Mouse (Mus musculus): Measurements from ENCODE around the gene Gpank1.

The Gpank1 gene

DNA sequence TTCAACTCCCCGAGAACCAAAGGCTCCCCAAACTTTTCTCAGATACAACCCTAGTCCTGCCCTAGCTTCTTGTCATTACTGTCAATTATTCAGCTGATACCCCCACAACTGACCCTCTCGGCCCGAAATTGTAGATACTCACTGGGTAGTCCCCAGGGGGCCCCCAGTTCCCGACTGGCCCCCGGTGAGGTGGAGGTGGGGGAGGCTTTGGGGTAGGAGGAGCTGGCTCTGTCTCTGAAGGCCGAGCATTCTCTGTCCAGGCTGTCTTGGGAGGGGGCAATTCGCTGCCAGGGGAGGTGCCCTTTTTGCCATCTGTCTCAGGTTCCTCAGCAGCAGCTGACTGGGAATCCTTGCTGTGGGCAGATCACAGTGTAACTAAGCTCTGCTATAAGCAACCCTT, 38.4 kb downstream of the Gpank1 start:
- no peak for DNase-seq (ENCODE audit: low read depth)

DNA sequence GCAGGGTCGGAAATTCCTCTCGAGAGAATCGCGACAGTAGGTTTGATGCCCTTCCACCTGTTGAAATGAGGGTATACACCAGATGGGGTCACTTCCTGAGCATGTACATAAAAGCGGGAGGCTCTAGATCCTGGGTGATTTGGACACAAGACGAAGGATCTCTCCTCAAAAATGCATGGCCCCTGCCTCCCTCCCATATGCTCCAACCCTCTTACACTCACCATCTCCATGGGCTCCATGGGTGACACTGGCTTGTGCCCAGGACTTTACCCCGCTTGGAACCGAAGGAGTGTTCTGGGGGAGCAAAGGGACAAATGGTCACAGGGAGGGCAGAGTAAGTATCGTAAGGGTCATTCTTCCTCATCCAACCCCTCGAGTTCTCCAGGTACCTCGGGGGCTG, 40.2 kb downstream of the Gpank1 start:
- DNase-seq (ENCODE audit: low read depth), result no peak

DNA sequence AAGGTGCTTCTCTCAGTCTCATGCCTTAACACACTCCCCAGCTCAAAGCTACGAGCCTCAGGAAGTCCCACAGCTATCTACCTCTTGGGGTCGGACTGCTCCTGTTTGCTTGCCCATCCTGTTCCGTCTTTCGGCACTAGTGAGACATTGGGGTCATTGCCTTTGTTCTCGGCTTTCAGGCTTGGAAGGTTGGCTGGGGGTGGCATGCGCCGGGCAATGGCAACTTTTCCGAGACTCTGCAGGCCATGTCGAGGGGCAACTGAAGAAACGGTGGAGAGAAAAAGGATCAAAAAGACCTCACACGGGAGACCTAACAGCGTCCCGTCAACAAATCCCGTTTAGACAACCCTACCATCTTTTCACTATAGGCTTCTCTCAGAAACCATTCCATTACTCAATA, 40.9 kb downstream of the Gpank1 start:
- no peak for DNase-seq (ENCODE audit: low read depth)

DNA sequence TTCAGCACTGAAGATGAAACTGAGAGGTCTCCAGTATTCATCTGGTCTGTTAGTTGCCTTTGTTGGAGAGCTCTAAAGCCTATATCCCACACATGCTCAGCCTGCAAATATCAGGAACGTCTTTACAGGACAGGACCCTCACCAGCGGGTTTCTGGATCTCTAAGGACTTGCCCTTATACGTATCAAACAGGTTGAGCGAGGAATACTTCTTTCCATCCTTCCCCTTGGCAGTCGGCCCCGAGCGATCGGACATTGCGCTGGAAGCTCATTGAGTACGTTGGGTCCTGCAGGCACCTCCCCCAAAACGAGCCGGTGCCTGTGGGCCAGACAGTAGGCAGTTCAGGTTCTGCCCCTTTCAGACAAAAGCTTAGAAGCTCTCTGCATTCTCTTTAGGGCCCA, 41.5 kb downstream of the Gpank1 start:
- no peak for DNase-seq (ENCODE audit: low read depth)

DNA sequence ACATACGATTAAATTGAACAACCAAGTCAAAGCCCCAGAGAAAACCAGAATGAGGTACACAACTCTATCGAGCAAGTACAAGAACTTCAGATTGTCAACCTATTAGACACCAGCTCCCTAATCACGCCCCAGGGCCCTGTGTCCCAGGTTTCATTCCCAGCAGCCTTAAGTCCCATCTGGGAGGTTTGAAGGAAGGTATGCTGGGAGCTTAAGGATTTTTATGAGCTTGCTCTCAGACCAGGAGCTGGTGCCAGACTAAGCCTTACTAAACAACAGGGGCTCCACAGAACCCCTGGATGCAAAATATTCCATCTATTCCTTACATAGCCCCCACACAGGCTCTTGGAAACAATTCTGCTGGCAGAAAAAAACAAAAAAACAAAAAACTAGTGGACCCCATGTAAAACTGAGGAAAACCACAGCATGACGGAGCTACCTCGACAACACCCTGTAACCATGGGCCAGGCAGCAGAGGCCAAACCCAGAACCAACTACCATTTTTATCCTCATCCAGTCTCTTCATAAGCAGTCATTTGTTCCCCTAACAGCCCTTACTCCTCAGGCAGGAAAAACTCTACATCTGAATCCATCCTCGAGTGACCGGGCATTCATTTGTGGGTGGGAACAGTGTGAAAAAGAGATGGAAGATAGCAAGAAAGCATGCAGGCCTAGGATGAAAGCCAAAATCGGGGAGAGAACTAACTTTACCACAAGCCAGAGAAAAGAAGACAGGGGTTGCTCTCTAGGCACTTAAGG, 42.2 kb downstream of the Gpank1 start:
- no peak for DNase-seq (ENCODE audit: low read depth)

DNA sequence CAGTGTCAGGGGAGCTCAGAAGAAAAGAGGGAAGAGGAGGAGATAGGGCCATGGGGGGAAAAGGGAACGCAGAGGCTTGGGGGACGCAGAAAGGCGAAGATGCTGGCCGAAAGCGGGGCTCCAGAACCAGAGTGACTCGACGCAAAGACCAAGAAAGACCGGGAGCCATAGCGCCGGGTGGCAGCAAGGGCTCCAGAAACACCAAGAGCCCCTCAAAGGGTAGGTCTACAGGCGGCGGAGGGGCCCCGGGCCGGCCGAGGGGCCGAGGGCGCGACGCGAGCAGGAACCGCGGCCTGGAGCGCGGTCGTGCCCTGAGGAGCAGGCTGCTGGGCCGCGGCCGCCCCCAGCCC, 42.9 kb downstream of the Gpank1 start:
- no peak for DNase-seq (ENCODE audit: low read depth)

DNA sequence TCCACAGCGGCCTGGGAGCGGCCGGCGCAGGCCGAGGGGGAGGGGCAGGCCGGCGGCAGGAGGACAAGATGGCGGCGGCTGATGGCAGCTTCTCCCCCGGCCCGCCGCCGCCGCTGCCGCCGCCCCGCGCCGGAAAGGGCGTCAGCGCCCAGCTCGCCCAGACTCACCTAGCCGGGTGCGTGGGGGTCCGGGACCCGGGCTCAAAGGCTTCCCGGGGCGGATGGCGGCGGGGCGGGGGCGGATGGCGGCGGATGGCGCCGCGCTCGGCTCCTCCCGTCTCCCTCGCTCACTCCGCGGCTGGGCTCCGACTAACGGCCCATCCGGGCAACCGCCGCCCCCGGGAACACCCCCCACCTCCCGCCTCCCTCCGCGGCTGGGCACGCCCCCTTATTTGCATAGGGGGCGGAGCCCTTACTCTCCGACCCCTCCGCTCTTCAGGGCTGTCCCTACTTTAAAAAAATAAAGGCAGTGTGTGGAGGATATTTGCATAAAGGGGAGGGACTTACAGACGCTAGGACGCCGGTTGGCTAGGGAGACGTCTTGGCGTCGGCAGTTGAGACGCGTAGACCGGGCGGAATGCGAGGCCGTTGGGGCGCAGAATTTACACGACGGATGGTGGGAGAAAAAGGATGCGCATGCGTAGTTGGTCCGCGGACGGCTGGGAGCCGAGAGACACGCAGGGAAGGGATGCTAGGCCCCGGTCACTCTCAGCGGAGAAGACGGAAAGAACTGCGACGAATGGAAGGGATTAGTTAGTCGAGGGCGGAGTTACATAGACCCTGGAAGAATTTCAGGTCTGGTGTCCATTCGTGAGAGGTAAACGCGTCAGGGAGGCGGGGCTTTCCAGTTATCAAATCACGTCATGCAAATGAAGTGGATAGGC, 43.6 kb downstream of the Gpank1 start, which contains the start of gene Prrc2a:
Prrc2a (minus strand) TSS at position 330 of the 883 bp plus-strand sequence.
- DNase-seq (ENCODE audit: low read depth), result peak; percentile 97

DNA sequence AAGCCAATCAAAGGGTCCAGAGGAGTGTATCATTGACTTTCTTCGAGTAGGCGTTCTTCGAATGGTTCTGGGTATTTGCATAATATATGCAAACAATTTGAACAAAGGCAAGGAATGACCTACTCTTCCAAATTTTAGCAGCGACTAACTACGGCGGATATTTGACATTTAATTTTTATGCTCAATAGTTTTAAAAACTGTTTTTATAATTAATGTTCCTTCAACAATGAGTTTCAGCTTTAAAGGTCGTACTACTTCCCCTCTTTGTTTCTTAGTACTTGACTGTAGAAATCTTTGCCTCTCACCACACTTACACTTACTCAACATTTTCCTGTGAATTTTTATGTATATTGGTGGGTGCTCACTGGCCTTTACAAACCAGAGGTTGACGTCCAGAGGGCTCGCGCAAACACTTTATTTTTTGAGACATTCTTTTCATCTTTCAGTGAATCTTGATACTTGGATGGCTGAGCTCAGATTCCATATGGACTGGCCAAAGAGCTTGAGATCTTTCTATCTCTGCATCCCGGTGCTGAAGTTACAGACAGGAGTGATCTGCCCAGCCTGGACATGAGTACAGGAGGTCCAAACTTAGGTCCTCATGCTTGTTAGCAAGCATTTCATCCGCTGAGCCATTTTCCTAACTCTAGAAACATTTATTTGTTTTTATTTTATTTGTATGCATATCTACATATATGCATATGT, 44.3 kb downstream of the Gpank1 start:
- no peak for DNase-seq (ENCODE audit: low read depth)

DNA sequence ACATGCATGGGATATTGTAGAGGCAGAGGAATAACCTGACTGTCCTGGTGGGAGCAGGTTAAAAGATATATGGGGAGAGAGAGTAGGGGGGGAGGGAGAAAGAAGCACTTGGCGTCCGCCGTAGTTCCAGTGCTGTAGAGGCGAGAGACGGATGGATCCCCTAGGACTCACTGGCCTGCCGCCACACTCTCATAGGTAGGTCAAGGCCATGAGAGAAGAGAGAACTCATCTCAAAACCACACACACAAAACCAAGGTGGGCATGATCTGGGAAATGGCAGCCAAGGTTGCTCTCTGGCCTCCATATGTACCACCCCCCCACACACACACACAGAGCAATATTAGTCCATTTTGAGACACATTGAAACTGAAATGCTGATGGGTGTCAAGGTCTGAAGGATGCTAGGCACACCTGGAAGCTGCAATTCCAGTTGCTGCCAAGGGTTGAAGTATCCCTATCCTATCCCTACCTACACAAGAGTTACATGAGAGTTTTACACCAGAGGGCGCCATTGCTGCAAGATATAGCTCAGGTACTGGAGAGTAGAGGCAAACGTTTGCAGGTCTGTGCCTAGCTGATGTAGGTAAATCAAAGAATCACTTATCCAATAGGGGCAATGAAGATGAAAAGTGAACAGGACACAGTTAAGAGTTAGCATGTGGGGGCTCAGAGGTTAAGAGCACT, 45.2 kb downstream of the Gpank1 start:
- peak; percentile 85 for DNase-seq (ENCODE audit: low read depth)

DNA sequence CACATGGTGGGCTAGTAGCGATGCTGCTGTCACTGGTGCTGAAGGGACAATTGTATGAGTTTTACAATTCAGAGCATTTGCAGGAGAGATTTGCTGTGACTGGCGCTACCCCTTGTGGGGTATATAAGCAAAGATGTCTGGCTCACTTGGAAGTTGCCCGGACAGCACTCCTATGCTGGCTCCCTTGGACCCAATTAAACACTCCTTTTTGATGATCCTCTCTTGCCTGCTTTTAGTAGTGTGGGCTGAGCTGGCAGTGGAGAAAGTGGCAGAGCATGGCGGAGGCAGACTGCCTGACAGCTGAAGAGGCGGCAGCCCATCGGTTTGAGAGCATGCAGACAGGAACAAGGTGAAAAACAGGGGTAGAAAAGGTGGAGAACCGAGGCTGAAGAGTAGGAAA, 46.5 kb downstream of the Gpank1 start:
- DNase-seq (ENCODE audit: low read depth), result no peak

DNA sequence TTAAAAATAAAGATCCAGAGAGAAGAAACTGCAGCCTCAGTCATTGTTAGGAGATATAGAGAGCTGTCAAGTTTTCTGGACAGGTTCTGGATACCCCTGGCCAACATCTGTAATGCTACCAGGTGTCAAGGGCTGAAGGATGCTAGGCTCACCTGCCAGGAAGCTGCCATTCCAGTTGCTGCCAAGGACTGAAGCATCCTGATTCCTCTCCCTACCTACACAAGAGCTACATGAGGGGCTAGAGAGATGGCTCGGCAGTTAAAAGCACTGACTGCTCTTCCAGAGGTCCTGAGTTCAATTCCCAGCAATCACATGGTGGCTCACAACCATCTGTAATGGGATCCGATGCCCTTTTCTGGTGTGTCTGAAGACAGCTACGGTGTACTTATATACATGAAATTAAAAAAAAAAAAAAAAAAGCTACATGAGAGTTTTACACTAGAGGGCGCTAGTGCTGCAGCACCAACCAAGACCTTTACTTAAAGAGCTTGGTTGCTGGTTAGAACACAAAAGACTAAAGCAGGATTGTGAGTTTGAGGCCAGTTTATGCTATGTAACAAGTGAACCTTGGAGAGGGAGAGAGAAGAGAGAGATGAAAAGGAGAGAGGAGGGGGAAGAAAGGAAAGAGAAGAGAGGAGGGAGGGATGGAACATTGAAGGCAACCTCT, 47.4 kb downstream of the Gpank1 start:
- DNase-seq (ENCODE audit: low read depth), result peak; percentile 64

DNA sequence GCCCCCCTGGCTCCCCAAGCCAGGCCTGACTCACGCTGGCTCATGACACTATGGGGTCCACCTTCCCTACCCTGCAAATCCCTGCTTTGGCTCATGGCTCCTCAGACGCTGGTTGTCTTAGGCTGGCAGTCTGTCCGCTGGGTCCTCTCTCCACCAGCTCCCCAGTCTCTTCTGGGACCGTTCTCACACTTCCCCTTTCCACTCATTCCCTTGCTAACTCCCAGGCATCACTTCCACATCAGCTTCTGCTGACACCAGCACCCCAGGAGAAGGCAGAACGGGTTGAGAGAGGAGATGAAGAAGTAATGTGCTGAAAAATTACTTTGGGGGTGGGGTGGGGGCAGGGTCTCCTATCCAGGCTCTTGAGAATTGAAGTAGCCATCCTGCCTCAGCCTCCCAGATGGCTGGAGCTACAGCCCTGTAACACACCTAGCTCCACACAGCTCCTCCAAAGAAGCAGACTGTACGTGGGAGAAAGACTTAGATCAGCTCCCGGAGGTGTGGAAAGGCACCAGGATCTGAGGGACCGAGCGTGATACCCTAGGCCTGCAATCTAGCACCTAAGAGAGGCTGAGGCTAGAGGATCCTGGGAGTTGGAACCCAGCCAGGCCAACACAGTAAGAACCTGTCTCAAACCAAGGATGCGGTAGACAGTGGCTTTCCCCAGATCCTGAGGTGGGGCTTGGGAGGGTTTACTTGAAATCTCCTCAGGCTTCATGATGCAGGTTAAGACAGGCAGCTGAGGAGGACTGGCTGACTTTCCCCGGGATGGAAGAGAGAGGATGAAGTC, 51.4 kb downstream of the Gpank1 start:
- no peak for DNase-seq (ENCODE audit: low read depth)

DNA sequence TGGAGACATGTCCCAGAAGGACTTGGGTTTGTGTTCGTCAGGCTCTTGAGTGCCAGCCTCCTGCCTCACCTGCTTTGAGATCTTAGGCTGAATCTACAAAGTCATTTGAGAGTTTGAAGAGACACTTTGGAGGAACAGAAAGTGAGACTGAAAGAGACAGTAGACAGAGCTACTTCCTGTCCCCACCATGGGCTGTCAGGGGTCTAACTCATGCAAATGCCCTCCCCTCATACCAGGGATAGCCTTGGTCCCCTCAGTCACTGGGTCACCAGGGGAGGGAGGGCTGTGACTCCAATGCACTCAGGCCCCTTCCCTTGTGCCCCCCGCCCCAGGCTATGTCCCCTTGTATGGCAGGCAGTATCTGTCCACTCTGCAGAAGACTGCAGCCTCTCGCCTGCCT, 52.1 kb downstream of the Gpank1 start:
- no peak for DNase-seq (ENCODE audit: low read depth)
